Mouse (Mus musculus) ovary, postnatal 36 days (tissue): ENCODE measurements around the gene Polk.

Source experiments
- DNase-seq: peaks from one replicate; pipeline ENCODE4 v3.0.0; 2022; ENCODE audit warnings: low spot score, mixed read lengths

The Polk gene

DNA sequence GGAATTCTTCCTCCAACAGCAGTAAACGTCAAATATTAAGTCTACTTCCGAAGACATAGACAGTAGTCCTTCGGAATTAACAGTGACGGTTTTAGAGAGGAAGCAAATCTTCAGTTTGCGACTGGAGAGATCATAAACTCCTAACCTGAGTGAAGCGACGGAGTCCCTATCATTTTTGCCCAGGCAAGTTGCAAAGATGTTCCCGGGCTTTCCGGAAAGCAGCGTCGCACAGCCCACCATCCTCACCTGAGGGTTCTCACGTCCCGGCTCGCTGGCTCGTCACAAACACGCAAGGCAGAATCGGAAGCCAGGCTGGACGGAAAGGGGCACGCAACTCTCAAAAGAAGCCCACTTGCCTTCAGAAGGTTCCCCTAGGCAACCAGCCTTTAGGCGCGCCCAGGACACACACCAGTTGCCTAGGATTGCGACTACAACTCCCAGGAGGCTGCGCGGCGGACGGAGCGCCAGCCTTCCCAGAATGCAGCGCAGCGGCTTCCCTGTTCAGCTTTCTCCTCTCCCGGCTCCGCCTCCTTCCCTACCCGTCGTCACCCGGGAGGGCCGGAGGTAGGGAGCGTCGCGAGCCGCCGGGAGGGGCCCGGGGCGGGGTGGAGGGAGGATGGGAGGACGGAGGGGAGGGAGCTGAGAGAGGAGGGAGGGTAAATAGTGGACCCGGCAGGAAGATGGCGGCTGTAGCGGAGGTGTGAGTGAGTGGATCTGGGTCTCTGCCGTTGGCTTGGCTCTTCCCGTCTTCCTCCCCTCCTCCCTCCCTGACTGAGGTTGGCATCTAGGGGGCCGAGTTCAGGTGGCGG, at the start of gene Polk, which contains the start of gene Col4a3bp:
Gene Polk (minus strand): TSS at position 499 of the 809 bp plus-strand sequence.
Gene Col4a3bp (plus strand): TSS at position 538 of the 809 bp plus-strand sequence.
- peak; percentile 96 for DNase-seq

DNA sequence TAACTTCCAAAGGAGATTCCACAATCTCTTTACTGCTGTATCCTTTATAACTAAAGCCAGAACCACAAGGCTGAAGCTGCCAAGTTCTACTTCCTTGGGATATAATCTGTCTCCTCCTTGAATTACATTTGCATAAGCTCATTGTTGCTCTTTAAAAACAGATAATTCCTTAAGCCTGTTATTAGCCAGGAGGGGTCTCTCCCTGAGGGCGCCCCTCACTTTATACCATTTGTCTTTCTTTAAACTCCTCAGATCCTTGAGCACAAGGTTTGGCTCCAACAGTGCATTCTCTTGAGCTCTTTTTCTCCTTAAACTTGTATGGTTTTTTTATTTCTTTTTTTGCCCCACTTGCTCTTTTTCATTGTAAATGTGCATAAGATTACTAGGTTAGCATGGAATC, 46.3 kb upstream of the Polk start:
- DNase-seq = no peak

DNA sequence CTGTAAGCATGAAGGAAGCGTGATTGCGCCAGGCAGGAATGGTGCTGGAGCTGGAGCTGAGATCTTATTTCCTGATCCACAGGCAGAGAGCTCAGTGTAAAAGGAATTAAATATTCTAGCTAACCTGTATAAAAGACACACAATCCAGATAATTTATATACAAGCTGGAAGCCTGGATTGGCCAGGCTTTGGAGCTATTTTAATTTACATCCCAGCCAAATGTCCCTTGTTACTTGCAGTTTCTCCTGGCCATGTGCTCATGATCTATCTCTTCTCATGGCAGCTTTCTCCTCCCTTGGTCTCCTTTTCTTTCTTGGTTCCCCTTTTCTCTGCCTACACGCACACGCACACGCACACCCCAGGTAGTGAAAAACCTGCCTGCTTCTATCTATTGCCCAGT, 44.2 kb upstream of the Polk start:
- no peak for DNase-seq

DNA sequence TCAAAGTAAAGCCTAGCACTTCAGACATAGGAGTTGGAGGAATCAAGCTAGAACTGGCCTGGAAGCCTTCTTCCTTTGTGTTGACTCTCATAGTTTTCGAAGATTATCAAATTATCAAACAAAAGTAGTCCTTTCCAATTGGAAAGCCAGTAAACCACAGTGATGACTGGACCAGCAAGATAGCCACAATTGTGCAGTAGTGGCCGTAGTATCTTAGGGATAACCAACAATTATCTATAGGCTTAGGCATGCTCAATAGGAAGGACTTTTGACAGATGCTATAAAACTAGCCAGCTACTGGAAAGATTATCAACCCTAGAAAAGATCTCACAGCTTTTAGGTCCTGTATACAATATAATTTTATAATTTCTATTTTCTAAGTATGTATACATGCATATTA, 41.8 kb upstream of the Polk start:
- DNase-seq = no peak

DNA sequence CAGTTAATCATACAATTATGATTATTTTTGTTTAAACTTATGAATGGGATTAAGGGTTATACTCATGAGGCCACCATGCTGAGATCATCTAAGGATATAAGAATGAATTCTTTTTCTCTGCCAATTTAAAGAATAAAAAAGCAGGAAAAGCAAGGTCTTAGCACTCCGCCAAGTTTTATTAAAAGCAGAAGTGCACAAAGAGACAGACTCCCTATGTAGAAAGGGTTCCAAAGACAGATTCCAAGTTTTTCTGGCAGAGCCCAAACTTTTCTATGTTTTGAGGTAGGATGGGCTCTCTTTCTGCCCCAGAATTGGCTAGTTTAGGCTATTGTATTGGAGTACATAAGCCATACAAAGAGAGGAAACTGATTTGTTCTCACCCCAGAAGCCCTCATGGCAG, 37.6 kb upstream of the Polk start:
- no peak for DNase-seq

DNA sequence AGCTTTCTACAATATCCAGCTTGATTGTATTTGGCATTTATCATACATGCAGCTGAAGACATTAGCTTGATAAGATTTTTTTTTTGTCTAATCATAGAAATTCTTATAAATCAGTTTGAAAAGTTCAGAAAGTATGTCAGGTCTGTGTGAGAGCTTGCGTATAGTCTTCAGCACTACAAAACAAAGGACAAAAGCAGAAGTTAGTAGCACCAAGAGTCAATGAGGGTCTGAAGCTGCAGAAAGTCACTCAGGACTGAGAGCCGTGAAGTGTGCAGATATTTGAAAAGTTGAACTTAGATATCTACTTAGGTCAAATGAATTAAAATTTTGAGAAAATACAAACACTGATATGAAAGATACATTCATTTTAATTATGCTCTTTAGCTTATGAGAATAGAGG, 36.7 kb upstream of the Polk start:
- no peak for DNase-seq

DNA sequence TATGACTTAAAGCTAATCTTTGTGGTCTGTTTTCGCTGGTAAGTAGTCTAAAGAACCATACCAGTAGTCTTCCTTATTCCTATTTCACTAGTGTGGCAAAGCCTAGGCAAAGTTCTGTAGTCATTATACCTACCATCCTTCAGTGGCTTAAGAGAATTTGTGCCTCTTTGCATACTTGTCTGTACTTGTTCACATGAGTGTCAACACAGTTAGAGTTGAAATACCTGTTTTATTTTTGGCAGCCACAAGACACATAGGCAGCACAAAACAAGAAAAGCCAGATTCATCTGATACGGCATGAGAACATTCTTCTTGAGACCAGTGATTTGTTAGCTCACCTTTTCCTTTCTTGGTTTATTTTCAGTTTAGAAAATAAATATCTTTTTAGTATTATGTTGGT, 31.8 kb upstream of the Polk start:
- no peak for DNase-seq

DNA sequence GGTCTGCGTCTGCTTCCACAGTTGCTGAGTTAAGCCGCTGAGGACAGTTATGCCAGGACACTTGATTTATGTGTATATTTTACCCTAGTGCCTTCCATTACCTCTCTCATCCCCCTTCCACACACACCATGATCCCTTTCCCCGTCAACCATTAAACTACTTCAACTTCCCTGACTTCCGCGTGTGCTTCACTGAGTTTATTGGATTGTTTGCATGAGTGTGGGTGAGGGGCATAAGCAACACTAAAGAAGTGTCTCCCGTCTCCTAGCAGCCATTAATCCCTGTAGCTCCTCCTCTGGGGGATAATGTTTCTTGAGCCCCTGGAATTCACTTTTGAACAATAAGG, 28.6 kb upstream of the Polk start:
- no peak for DNase-seq

DNA sequence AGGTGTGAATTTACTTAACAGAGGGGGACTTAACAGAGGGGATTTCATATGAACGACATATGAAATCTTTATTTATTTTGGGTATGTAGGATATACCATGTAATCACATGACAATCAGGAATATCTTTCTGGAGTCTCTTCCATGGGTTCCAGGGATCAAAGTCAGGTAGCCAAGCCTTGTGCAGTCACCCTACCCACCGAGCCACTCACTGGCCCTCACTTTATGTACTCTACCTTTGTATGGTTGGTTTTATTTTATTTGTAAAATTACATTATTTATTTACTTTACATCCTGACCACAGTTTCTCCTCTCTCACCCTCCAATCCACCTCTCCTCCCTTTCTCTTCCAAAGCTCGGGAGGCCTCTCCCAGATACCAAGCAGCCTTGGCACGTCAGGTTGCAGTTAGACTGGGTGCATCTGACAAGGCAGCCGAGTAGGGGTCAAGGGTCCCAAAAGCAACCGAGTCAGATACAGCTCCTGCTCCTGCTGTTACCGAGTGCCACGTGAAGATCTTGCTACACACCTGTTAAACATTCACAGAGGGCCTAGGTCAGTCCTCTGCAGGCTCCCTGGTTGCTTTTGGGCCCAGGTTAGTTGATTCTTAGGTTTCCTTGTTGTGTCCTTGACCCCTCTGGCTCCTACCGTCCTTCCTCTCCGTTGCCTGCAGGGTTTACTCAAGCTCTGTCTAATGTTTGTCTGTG, 28.1 kb upstream of the Polk start:
- DNase-seq = no peak

DNA sequence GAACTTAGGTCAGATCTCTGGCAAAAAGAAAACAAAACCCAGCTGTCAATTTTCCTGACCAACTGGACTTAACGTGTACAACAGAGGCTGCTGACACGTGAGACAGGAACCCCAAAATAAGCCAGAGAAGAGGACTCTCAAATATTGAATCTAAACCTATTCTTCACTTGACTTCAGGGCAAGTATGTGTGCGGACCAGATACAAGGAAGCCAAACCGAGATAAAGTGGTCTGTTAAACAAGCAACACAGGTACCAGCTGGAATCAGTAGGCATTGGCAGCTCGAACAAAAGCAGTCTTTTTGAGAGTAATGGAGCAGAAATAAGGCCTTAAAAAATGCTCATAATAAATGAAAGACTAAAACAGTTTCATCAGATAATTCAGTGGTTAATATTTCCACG, 25.6 kb upstream of the Polk start:
- no peak for DNase-seq

DNA sequence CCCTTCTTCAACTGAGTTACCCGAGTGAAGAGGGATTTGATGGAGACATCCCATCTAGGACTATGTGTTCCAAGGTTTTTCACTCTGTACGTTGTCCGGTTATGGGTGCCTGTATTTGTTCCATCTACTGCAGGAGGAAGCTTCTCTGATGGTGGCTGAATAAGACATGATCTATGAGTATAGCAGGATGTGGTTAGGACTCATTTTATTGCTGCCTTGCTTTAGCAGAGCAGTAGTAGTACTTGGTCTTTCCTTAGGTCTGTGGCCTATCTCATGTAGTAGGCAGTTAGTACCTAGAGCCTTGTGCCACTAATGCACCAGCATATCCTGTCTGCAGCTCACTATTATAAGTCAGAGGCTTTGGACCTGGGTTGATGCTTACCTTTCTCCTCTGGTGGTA, 12.7 kb upstream of the Polk start:
- no peak for DNase-seq

DNA sequence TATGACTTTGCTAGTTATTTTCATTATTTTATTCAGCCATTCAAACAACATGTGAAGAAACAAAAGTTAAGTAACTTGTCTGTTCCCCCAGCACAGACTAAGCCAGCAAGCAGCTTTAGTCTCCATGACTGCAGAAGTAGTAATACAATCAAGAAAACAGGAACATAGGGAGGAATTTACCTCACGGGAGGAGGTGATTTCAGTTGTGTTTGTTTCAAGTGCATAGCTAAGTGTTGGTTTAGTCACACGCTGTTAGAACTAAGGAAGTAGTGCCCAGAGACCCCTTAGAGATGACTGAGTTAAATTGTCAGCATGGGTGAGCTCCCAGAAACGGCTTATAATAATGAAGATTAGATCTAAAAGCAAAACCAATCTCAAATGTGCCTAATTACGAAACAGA, 5.6 kb upstream of the Polk start:
- no peak for DNase-seq

DNA sequence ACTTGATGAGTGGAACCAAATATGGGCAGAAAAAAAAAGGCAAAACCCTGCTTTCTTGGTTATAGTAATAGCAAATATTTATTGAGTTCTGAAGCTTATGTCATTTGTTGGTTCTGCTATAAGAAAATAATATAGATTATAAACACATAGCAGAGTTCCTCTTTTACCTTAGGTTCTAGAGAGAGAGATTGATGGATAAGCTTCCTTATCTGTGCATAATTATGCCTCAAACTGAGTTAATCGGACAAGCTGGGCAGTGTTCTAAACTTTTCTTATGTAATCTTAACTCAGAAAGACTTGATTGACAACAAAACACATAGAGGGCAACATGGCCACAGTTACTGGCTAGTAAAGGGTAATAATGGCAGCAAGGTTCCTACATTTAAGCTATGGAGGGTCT, 4.9 kb upstream of the Polk start:
- DNase-seq = no peak

DNA sequence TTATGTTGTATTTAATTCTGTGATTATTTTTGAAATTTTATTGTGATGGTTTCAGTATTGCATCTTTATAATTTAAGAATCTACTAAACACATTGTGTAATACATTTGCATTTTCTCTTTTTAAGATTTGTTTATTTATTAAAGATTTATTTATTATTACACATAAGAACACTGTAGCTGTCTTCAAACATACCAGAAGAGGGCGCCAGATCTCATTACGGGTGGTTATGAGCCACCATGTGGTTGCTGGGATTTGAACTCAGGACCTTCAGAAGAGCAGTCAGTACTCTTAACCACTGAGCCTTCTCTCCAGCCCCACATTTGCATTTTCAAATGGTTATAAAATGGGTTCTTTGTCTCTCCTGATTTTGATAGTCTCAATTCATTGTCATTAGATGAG, 2.1 kb upstream of the Polk start:
- DNase-seq = no peak

DNA sequence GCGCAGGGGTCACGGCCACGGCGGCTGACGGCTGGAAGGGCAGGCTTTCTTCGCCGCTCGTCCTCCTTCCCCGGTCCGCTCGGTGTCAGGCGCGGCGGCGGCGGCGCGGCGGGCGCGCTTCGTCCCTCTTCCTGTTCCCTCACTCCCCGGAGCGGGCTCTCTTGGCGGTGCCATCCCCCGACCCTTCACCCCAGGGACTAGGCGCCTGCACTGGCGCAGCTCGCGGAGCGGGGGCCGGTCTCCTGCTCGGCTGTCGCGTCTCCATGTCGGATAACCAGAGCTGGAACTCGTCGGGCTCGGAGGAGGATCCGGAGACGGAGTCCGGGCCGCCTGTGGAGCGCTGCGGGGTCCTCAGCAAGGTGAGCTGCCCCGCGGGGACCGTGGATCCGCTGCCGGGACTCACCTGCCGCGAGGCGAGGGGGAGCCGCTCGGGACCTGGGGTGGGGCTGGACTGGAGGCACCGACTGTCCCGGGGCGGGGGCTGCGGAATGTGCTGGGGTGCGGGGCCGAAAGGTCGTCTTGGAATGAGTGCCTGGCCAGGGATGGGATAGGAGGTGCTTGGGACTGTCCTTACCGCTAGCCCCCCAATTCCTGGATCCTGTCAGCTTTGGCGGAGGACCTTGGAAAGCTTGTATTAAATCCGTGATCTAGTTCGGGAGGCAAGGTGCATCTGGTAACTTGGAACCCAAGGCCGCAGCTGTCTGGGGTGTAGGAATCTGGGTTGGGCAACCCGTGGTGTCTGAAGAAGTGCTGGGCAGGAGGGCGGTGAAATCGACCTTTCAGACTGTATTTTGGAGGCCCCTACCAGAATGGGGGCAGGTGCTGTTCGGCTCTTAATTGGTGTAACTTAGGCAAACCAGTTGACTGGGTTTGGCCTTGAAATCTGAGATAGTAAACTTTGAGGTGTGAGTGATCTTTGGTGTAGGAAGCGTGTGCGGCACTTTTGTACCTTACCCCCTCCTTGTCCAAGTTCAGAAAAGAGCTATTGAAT, 817 bp upstream of the Polk start:
- no peak for DNase-seq

DNA sequence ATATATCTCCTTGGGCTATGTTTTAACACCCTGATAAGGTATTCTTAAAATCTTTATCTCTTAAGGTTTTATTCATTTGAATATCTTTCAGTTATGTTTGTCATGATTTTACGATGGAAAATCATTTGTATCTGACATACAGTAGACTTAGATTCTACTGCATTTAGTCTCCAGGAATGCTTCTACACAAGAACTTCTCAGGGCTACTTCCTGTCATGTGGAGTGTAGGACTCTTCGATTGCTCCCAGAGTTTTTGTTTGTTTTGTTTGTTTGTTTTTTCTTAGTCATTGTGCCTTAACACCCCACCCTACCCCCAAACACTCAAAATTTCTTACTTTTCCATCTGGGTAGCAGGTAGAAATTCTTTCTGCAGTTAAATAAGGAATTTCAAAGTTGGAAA, 998 bp downstream of the Polk start:
- DNase-seq = no peak

DNA sequence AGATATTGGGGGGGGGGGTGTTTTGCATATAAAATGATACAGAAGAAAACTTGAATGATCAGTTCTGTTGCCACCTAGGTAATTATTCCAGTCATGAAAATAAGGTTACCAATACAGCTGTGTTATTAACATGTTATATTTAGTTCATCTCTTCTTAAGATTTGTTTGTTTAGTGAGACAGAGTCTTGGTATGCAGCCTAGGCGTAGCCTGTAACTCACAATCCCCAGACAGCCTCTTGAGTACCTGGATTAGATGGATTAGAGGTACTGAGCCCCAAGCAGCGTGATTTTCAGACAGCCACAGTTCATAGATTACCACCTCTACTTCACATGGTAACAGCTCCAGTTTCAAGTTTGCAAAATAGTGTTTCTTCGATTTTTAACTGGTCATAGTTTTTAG, 4.3 kb downstream of the Polk start:
- no peak for DNase-seq

DNA sequence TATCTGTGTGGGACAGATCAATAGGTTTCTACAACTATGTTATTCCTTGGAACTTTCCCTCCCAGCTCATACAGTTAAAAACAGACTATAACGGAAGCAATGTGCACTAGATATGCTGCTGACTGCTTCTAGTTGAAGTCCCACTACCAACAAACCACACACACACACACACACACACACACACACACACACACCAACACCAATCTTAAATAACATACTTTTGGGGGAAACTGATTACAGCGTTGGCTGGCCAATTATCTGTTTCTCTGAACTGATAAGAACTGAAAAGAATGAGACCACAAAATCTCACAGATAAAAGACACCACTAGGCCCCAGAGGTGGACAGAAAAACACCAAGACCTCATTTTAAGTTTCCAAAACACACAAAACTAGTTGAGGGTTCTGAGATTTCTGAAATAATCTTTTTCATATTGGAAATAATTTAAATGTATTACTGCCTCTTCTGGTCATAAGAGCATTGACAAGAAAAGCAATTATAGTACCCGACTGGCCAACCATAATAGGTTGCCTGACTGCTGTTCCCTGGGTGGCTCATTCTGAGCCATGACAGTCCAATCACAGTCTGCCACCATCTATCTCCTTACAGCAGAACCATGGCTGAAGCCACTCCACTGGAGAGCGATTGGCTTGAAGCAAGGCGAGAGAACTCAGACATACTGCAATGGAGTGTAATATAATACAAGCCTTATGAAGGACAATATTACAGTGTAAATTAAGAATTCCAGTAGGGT, 5.4 kb downstream of the Polk start:
- no peak for DNase-seq

DNA sequence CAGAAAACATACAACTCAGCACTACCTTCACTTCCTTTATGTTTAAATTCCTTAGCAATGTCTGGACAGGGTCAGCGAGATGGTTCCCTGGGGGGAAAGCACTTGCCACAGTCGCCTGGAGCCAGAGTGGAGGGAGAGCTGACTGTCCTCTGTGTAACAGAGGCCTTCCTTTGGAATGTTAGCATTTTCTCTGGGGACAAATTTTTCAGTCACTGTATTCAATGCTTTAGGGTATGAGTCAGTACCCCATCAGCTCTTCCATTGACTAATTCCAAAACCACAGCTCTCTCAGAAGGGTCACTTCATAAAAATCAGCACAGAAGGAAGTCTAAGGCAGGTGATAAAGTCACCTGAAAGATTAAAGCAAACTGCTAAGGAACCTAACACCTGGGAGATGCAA, 8.6 kb downstream of the Polk start:
- no peak for DNase-seq

DNA sequence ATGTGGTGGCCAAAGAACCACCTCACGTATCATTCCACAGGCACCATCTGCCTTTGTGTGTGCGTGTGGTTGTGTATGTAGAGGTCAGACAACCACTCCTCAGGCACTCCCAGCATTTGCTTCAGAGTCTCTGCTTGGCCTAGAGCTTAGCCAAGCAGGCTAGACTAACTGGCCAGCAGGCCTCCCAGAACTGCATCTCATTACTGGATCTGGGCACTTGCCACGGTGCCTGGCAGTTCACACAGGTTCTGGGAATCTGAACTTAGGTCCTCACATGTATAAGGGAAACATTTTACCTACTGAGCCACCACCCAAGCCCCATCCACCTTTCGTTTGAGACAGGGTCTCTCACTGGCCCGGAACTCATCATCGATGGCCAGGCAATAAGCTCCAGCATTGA, 10.2 kb downstream of the Polk start:
- no peak for DNase-seq

DNA sequence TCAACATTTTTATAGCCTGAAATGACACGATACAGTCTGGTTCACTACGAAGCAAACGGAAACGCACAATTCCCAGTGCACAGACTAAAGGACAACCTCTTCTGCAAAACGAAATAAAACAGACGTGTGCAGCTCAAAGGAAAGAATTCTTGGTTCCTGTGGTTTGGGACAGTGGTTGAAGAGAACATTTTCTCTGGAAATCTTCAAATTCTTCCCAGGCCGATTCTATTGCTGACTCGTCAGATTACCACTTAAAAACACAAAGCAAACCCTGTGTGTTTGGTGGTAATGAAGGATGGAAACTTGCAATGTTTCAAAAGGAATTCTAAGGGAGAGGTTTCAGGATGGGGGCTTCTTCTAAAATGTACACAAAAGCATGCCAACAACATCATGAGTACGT, 12.3 kb downstream of the Polk start:
- DNase-seq = no peak

DNA sequence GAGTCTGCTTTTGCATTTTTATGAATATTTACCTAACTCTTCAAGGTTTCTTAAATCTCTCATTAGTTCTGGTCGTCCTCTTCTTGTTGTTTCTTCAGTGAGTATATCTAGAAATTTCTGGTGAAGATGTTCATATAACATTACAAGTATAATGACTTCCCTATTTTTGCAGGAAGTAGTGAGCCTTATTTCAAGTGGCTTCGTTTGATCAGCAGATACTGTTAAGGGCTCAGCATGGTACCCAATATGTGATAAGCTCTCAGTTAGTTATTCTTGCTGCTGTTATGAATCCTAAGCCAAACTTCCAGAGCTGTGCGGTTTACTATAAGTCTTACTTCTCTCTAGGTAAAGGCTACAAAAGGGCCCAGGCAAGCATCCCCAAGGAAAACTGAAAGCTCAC, 12.8 kb downstream of the Polk start:
- DNase-seq = no peak
